Mouse (Mus musculus) spleen, adult 2 months (tissue): ENCODE data around the gene H2-DMa.

Experiments
- CTCF ChIP-seq: fragments of 200-500 bp; IDR thresholded peaks from 2 replicates; pipeline ENCODE4 v1.5.1; 2011; ENCODE audit warnings: mild to moderate bottlenecking, inconsistent platforms; ENCODE audit not compliant: insufficient read depth, insufficient read length, insufficient replicate concordance; ENCODE audit errors: extremely low read depth
- POLR2A ChIP-seq: fragments of 200-500 bp; IDR thresholded peaks from 2 replicates; pipeline ENCODE4 v1.6.1; 2011; ENCODE audit warnings: low read depth, low read length, inconsistent platforms

- TF ChIP-seq CTCF (no peak), POLR2A (no peak)
Measured at GRCm38 (mm10) chr17:34104804-34105203, 14.5 kb upstream of the H2-DMa start.
